ENCODE assay signal across 28 mouse cellular contexts in genomic region chrX:35932952-35933351, GRCm38 (mm10).
"Had no signal": no experiment of that assay in that cellular context is flagged by ENCODE, and none has a peak within 500 bp of the region (broad histone marks: within the 10 kb centered on the region; RNA-seq: fewer than 3 reads in every experiment).

No protein-coding gene starts in this region.

- H3K27me3 ChIP-seq: heart, embryonic 13.5 days; heart, embryonic 15.5 days; hindbrain, embryonic 13.5 days; hindbrain, embryonic 15.5 days; kidney, embryonic 15.5 days; limb, embryonic 12.5 days; liver, embryonic 13.5 days; liver, embryonic 15.5 days had no signal

- H3K9ac ChIP-seq: heart, embryonic 13.5 days; heart, embryonic 15.5 days; hindbrain, embryonic 13.5 days; hindbrain, embryonic 15.5 days; kidney, embryonic 15.5 days; limb, embryonic 12.5 days; liver, embryonic 13.5 days; liver, embryonic 15.5 days had no signal

- DNase-seq: gastrocnemius, postnatal 14 days; gastrocnemius, postnatal 36 days; heart, adult 11 months; heart, adult 2 months; heart, postnatal 14 days; heart, postnatal 36 days; kidney, adult 11 months; kidney, adult 2 months; kidney, adult 9 months; kidney, postnatal 14 days; kidney, postnatal 4 days; liver; liver, embryonic 13.5 days had no signal

- H3K9me3 ChIP-seq: heart, embryonic 13.5 days; heart, embryonic 15.5 days; hindbrain, embryonic 13.5 days; hindbrain, embryonic 15.5 days; kidney, embryonic 15.5 days; limb, embryonic 10.5 days; limb, embryonic 12.5 days; liver, embryonic 13.5 days; liver, embryonic 15.5 days had no signal

- H3K36me3 ChIP-seq: heart, embryonic 13.5 days; heart, embryonic 15.5 days; hindbrain, embryonic 13.5 days; hindbrain, embryonic 15.5 days; kidney, embryonic 15.5 days; limb, embryonic 10.5 days; limb, embryonic 12.5 days; liver, embryonic 13.5 days; liver, embryonic 15.5 days had no signal

- ATAC-seq: hindbrain, postnatal 0 days; intestine, embryonic 16.5 days had no signal

- H3K27ac ChIP-seq: heart, adult 2 months; heart, embryonic 13.5 days; heart, embryonic 15.5 days; hindbrain, embryonic 13.5 days; hindbrain, embryonic 15.5 days; hindbrain, postnatal 0 days; kidney, embryonic 15.5 days; kidney, postnatal 0 days; layer of hippocampus, adult 2 months; left cerebral cortex, adult 2 months; limb, embryonic 10.5 days; limb, embryonic 12.5 days; liver, embryonic 13.5 days; liver, embryonic 15.5 days had no signal

- H3K4me3 ChIP-seq: heart, adult 2 months; heart, embryonic 13.5 days; heart, embryonic 15.5 days; hindbrain, embryonic 13.5 days; hindbrain, embryonic 15.5 days; kidney, embryonic 15.5 days; layer of hippocampus, adult 2 months; left cerebral cortex, adult 2 months; limb, embryonic 10.5 days; limb, embryonic 12.5 days; liver, embryonic 13.5 days; liver, embryonic 15.5 days had no signal

- H3K4me1 ChIP-seq: hindbrain, embryonic 13.5 days; hindbrain, embryonic 15.5 days; kidney, embryonic 15.5 days; limb, embryonic 10.5 days; limb, embryonic 12.5 days; liver, embryonic 13.5 days; liver, embryonic 15.5 days had no signal

- H3K4me2 ChIP-seq: heart, embryonic 11.5 days; heart, embryonic 13.5 days; heart, embryonic 15.5 days; hindbrain, embryonic 13.5 days; hindbrain, embryonic 15.5 days; kidney, embryonic 15.5 days; limb, embryonic 12.5 days; liver, embryonic 11.5 days; liver, embryonic 13.5 days; liver, embryonic 15.5 days had no signal
